Mouse (Mus musculus) C2C12 (cell line): ENCODE measurements around the gene 1700122O11Rik. TPM values are rescaled to one million over a fixed set of nuclear protein-coding genes. Genes with fewer than 3 reads are reported as not detected.

Experiments
- H3K27me3 ChIP-seq: one replicate; pipeline ENCODE4 v1.6.1; 2011; ENCODE audit not compliant: control insufficient read depth, insufficient read depth, insufficient read length
- H3K36me3 ChIP-seq: one replicate; pipeline ENCODE4 v1.6.1; 2011; ENCODE audit not compliant: control insufficient read depth, insufficient read depth
- H3K4me3 ChIP-seq: one replicate; pipeline ENCODE4 v1.5.1; 2011; ENCODE audit warnings: mild to moderate bottlenecking, control low read depth; ENCODE audit not compliant: poor library complexity, insufficient read depth, severe bottlenecking
- H3K79me2 ChIP-seq: one replicate; pipeline ENCODE4 v1.6.1; 2011; ENCODE audit not compliant: control insufficient read depth, insufficient read depth
- H3K79me3 ChIP-seq: one replicate; pipeline ENCODE4 v1.6.1; 2011; ENCODE audit warnings: low read depth, control low read depth
- H3ac ChIP-seq: one replicate; pipeline ENCODE3; 2011; ENCODE audit warnings: low read depth; ENCODE audit not compliant: control insufficient read depth, insufficient read length
- CEBPB ChIP-seq: IDR thresholded peaks from one replicate; pipeline ENCODE4 v1.6.1; 2011; ENCODE audit warnings: low read depth, mild to moderate bottlenecking, control low read depth, moderate library complexity
- CTCF ChIP-seq: IDR thresholded peaks from one replicate; pipeline ENCODE4 v1.5.1; 2011; ENCODE audit not compliant: control insufficient read depth, insufficient read depth, insufficient read length
- FOSL1 ChIP-seq: IDR thresholded peaks from one replicate; pipeline ENCODE4 v1.8.0; 2011; ENCODE audit warnings: mild to moderate bottlenecking, low read length; ENCODE audit not compliant: poor library complexity, insufficient read depth, severe bottlenecking
- MAX ChIP-seq: IDR thresholded peaks from one replicate; pipeline ENCODE4 v1.6.1; 2011; ENCODE audit warnings: mild to moderate bottlenecking, control low read depth
- MYOD1 ChIP-seq: IDR thresholded peaks from one replicate; pipeline ENCODE4 v1.6.1; 2011; ENCODE audit warnings: low read depth; ENCODE audit not compliant: control insufficient read depth, insufficient read length
- MYOG ChIP-seq: IDR thresholded peaks from one replicate; pipeline ENCODE4 v1.6.1; 2011; ENCODE audit not compliant: control insufficient read depth, insufficient read length; ENCODE audit errors: extremely low read depth
- USF1 ChIP-seq: IDR thresholded peaks from one replicate; pipeline ENCODE4 v1.6.1; 2011; ENCODE audit warnings: low read depth, mild to moderate bottlenecking, control low read depth, moderate library complexity
- polyA plus RNA-seq: library from polyadenylated mRNA; unstranded; fragments of >200 nt; fragmentation: generic; extraction: Trizol; gene quantifications from one replicate; pipeline ENCODE4 v1.2.1, GENCODE M21; 2012; ENCODE audit warnings: missing spikeins

Gene 1700122O11Rik
- polyA plus RNA-seq, 1 experiment, result not detected

DNA sequence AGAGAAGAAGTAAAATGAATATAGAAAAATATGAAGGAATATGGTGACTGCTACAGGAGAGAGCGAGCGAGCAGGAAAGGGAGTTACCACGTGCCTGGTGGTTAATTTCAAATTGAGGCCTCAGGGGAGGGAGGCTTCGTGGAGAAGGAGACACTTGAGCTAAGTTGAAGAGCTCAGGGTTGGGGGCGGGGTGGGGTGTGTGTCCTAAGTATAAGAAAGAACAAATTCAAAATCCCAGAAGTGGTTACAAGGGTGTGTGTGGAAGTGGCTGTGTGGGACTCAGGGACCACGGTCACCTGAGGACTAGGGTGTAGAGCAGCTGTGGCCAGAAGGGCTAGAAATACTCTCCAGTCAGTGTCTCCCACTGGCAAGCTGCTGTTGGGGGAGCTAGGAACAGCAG, 38.7 kb downstream of the 1700122O11Rik start:
- no peak overlapping the region for H3ac ChIP-seq
- H3K36me3 ChIP-seq, result no peaks in the 10 kb centered on the region
- H3K79me2 ChIP-seq, result no peaks in the 10 kb centered on the region
- H3K27me3 ChIP-seq, result no peaks in the 10 kb centered on the region
- H3K4me3 ChIP-seq, result no peak overlapping the region
- no peak for TF ChIP-seq CTCF
- TF ChIP-seq MYOD1, result no peak
- TF ChIP-seq USF1, result no peak
- TF ChIP-seq CEBPB, result no peak
- no peak for TF ChIP-seq MYOG
- no peak for TF ChIP-seq FOSL1
- TF ChIP-seq MAX, result no peak
- no peaks in the 10 kb centered on the region for H3K79me3 ChIP-seq

- no peak overlapping the region for H3ac ChIP-seq
- no peaks in the 10 kb centered on the region for H3K27me3 ChIP-seq
- no peaks in the 10 kb centered on the region for H3K79me3 ChIP-seq
- TF ChIP-seq MYOG (no peak), FOSL1 (no peak), USF1 (no peak), CTCF (no peak)
- H3K4me3 ChIP-seq, result no peak overlapping the region
- H3K79me2 ChIP-seq, result no peaks in the 10 kb centered on the region
- H3K36me3 ChIP-seq, result no peaks in the 10 kb centered on the region
Observed at GRCm38 (mm10) chr17:47997806-47998205, 40.3 kb downstream of the 1700122O11Rik start.

DNA sequence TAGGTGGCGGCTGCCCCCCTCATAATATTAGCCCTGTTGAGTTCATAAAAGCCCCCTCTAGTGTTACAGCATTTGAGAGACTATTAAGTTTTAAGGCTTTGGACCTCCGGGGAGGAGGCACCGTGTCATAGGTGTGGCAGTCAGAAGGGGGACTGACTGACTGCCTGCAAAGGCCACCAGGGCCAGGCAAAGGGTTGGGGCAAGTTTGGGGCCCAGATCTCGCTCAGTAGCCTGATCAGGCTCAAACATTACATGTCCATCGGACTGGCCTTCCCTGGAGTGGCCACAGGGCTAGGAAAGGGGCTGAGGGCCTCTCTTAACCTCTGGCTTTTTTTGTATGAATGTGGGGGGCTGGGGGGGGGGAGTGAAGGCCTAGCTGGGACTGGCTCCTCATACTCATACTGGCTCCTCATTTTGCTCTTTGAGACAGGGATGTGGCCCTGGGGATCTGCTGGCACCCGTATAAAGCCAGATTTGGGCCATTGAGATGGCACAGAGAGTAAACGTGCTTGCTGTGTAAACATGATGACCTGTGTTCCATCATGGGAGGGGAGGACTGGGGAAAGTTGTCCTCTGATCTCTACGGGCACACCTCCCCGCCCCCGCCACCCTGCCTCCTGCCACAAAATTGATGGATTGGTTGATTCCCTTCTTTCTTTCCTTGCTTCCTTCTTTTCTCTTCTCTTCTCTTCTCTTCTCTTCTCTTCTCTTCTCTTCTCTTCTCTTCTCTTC, 47.5 kb downstream of the 1700122O11Rik start:
- no peak overlapping the region for H3K4me3 ChIP-seq
- no peak overlapping the region for H3ac ChIP-seq
- no peaks in the 10 kb centered on the region for H3K27me3 ChIP-seq
- H3K36me3 ChIP-seq, result no peaks in the 10 kb centered on the region
- H3K79me2 ChIP-seq, result no peaks in the 10 kb centered on the region
- no peak for TF ChIP-seq FOSL1
- no peaks in the 10 kb centered on the region for H3K79me3 ChIP-seq

DNA sequence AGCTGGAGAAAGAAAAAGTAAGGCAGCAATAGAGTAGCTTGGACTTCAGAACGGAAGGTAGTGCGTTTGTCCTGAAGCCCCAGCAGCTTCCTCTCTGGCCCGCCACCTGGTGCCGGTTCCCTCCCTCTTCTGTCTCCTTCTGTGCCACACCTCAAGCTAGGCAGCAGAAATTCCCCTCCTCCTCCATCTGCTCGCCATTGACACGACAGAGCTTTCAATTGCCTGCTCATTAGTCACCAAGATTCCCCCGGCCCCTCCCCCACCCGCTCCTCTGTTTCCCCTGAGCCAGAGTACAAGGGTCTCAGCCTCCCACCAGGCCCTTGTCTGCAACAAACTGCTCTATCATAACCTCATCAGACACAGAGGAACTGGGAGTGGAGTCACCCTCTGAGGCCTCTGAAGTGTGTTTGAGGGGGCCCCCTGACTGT, 48.1 kb downstream of the 1700122O11Rik start:
- H3K36me3 ChIP-seq, result no peaks in the 10 kb centered on the region
- H3ac ChIP-seq, result no peak overlapping the region
- no peak overlapping the region for H3K4me3 ChIP-seq
- H3K27me3 ChIP-seq, result no peaks in the 10 kb centered on the region
- TF ChIP-seq USF1 (no peak), CTCF (no peak), MYOG (no peak), MYOD1 (no peak), MAX (no peak), FOSL1 (no peak), CEBPB (no peak)
- no peaks in the 10 kb centered on the region for H3K79me2 ChIP-seq
- no peaks in the 10 kb centered on the region for H3K79me3 ChIP-seq

GRCm38 (mm10) chr17:47988811-47989210, 49.3 kb downstream of the 1700122O11Rik start:
- Histone ChIP-seq H3K79me3 (no peaks in the 10 kb centered on the region), H3K36me3 (no peaks in the 10 kb centered on the region), H3K27me3 (no peaks in the 10 kb centered on the region), H3K79me2 (no peaks in the 10 kb centered on the region), H3K4me3 (no peak overlapping the region), H3ac (no peak overlapping the region)
- TF ChIP-seq FOSL1 (no peak), MYOG (no peak), USF1 (no peak), MAX (no peak), CEBPB (no peak), MYOD1 (no peak), CTCF (no peak)

DNA sequence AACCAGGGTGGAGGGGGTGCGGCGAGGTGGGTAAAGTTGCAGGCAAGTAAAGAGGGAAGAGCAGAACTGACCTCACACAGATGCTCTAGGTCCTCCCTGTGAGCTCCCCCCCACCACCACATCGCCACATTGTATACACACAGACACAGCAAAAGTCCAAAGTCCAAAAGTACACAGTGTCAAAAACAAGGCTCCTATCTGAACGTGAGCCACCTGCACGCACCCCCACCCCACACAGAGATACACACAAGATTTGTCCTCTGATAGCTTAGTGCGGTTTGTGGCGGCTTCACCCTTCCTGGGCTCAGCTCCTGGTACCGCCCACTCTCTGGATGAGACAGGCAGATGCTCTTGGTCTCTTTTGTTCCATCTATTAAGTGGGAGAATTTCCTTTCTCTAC, 50.0 kb downstream of the 1700122O11Rik start:
- no peaks in the 10 kb centered on the region for H3K79me3 ChIP-seq
- no peaks in the 10 kb centered on the region for H3K27me3 ChIP-seq
- H3ac ChIP-seq, result no peak overlapping the region
- H3K79me2 ChIP-seq, result no peaks in the 10 kb centered on the region
- TF ChIP-seq MYOD1 (no peak), MYOG (no peak), USF1 (no peak), CTCF (no peak), FOSL1 (no peak), MAX (no peak), CEBPB (no peak)
- H3K36me3 ChIP-seq, result no peaks in the 10 kb centered on the region
- H3K4me3 ChIP-seq, result no peak overlapping the region

Other genes with a start within 250 kb of the 1700122O11Rik start
- gene Mdfi, start 203.6 kb downstream of the 1700122O11Rik start, polyA plus RNA-seq, result 0.68 TPM
- gene Foxp4, start 113.6 kb downstream of the 1700122O11Rik start, polyA plus RNA-seq, result 32.4 TPM
- not detected for gene 1700067P10Rik, start 51.0 kb upstream of the 1700122O11Rik start, polyA plus RNA-seq
- gene 9830107B12Rik, start 108.0 kb upstream of the 1700122O11Rik start, polyA plus RNA-seq, result not detected
- not detected for gene A530064D06Rik, start 129.0 kb upstream of the 1700122O11Rik start, polyA plus RNA-seq
- not detected for gene Trem1, start 194.5 kb upstream of the 1700122O11Rik start, polyA plus RNA-seq
- gene Trem3, start 209.5 kb upstream of the 1700122O11Rik start, polyA plus RNA-seq, result not detected
- not detected for gene Treml4, start 226.0 kb upstream of the 1700122O11Rik start, polyA plus RNA-seq